14 mouse cellular contexts compared by ENCODE assay signal in genomic region chr5:130563146-130563545, GRCm38 (mm10).
A peak's percentile ranks its signal among the peaks of the same experiment; 100 is the strongest.
DNase-seq lines count a peak whose midpoint lies in the region.
"Had no signal": no experiment of that assay in that cellular context is flagged by ENCODE, and none has a peak within 500 bp of the region (broad histone marks: within the 10 kb centered on the region; RNA-seq: fewer than 3 reads in every experiment).

No protein-coding gene starts in this region.

- DNase-seq in adrenal gland, adult 2 months, result peak; percentile 55
- DNase-seq in adrenal gland, adult 18-20 months (ENCODE audit: low spot score in 2 of 2), result no peak
- DNase-seq in kidney, postnatal 4 days, result peak; percentile 6 to 7
- no peak for DNase-seq in kidney, adult 18-20 months
- DNase-seq in lung, postnatal 36 days, result peak; percentile 0
- DNase-seq in lung, postnatal 4 days, result no peak
- no peak for DNase-seq in MN1 (ENCODE audit: low spot score)
- DNase-seq: cerebellum, adult 2 months; cerebellum, postnatal 14 days; forebrain, postnatal 0 days; kidney, adult 8-10 months; liver; right cerebral cortex, postnatal 4 days; thymus, postnatal 4 days had no signal

Comparison
In these comparisons a context has a peak if more than half of its experiments do, and no peak if none do; other contexts are left out.
1. DNase-seq: peak in adrenal gland, adult 2 months (single experiment), kidney, postnatal 4 days (2 of 2) and lung, postnatal 36 days (single experiment); none in adrenal gland, adult 18-20 months (0 of 2), kidney, adult 18-20 months (single experiment), lung, postnatal 4 days (0 of 2) and MN1 (single experiment).